Mouse (Mus musculus) ES-Bruce4 (cell line): ENCODE results near the gene Prrx1.

Source experiments
- CTCF ChIP-seq: IDR thresholded peaks from one replicate; pipeline ENCODE4 v1.8.1; 2011; ENCODE audit warnings: low read depth, low read length
- EP300 ChIP-seq: IDR thresholded peaks from 2 replicates; pipeline ENCODE4 v1.6.1; 2011; ENCODE audit warnings: low read depth, low read length; ENCODE audit not compliant: insufficient read depth
- POLR2A ChIP-seq: IDR thresholded peaks from one replicate; pipeline ENCODE4 v1.8.1; 2011; ENCODE audit warnings: low read length; ENCODE audit not compliant: insufficient read depth

DNA sequence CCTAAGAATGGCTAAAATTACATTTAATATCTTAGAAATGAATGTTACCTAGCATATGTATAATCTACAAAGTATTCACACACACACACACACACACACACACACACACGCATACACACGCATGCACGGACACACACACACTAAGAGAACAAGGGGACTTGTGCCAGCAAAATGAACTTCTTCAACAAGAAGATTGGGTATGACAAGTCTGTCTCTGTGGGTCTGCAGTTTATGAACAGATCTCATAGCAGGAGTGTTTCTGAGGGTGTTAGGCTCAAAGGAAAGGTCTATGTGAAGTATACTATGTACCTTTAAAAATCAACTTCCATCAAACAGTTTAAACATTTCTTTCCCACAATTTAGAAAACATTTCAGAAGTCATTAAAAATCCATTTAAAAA is 46.0 kb upstream of the Prrx1 start:
- TF ChIP-seq POLR2A (no peak), CTCF (no peak), EP300 (no peak)
